Mouse (Mus musculus) heart, embryonic 11.5 days (tissue): ENCODE measurements around the gene Dscam. TPM values are rescaled to one million over a fixed set of nuclear protein-coding genes. Genes with fewer than 3 reads are reported as not detected.

ENCODE experiments used
- ATAC-seq: fragments of 200-750 bp; cut with Nextera tagmentation; replicated peaks from 2 replicates; pipeline ENCODE4 v1.8.0; 2017; ENCODE audit warnings: moderate library complexity; ENCODE audit not compliant: insufficient number of reproducible peaks, low FRiP score, low TSS enrichment
- H3K27ac ChIP-seq: fragments of 300-500 bp; sonication (generic); 2 replicates; pipeline ENCODE4 v1.5.1; 2014; ENCODE audit warnings: mild to moderate bottlenecking, low read depth, low read length
- H3K27me3 ChIP-seq: fragments of 300-500 bp; sonication (generic); 2 replicates; pipeline ENCODE4 v1.6.1; 2014; ENCODE audit warnings: mild to moderate bottlenecking, low read length, mixed read lengths; ENCODE audit not compliant: control insufficient read depth, insufficient read depth
- H3K36me3 ChIP-seq: fragments of 300-500 bp; sonication (generic); 2 replicates; pipeline ENCODE4 v1.6.1; 2014; ENCODE audit warnings: mild to moderate bottlenecking, low read length, moderate library complexity, mixed read lengths; ENCODE audit not compliant: control insufficient read depth, insufficient read depth
- H3K4me1 ChIP-seq: fragments of 300-500 bp; sonication (generic); 2 replicates; pipeline ENCODE4 v1.6.1; 2014; ENCODE audit warnings: low read length; ENCODE audit not compliant: control insufficient read depth, insufficient read depth
- H3K4me2 ChIP-seq: fragments of 300-500 bp; sonication (generic); 2 replicates; pipeline ENCODE4 v1.6.1; 2014; ENCODE audit warnings: mild to moderate bottlenecking, moderate library complexity
- H3K4me3 ChIP-seq: fragments of 300-500 bp; sonication (generic); 2 replicates; pipeline ENCODE4 v1.5.1; 2014; ENCODE audit warnings: low read depth, low read length
- H3K9ac ChIP-seq: fragments of 300-500 bp; sonication (generic); 2 replicates; pipeline ENCODE4 v1.6.1; 2014; ENCODE audit warnings: mild to moderate bottlenecking, low read depth, low read length, moderate library complexity
- H3K9me3 ChIP-seq: fragments of 300-500 bp; sonication (generic); replicated peaks from 2 replicates; pipeline ENCODE4 v1.6.1; 2016; ENCODE audit warnings: low read length; ENCODE audit not compliant: control insufficient read depth
- WGBS: fragments of 180-500 bp; shearing (Covaris S2); extraction: QIAGEN DNeasy Blood & Tissue Kit; methylation state at CpG from one replicate; pipeline ENCODE4 v1.1.7; 2014; ENCODE audit not compliant: insufficient replicate concordance; 5-methylcytosine and 5-hydroxymethylcytosine counted together
- polyA plus RNA-seq: library from polyadenylated mRNA; unstranded; fragments of >200 nt; fragmentation: Nextera tagmentation; extraction: Ambion mirVana; gene quantifications from 2 replicates; pipeline ENCODE4 v1.2.1, GENCODE M21; 2014

The Dscam gene
- polyA plus RNA-seq, 1 experiment from 2014 or later, result 0.10 TPM

- no peaks in the 10 kb centered on the region for H3K4me1 ChIP-seq
- no peaks in the 10 kb centered on the region for H3K36me3 ChIP-seq
- ATAC-seq, result no peak
- WGBS, result 84% methylated on average over 5 of the region's 5 CpGs
- no peaks in the 10 kb centered on the region for H3K9me3 ChIP-seq
- H3K4me3 ChIP-seq, result no peak overlapping the region
- no peak overlapping the region for H3K9ac ChIP-seq
- H3K27me3 ChIP-seq, result no peaks in the 10 kb centered on the region
- H3K4me2 ChIP-seq, result no peak overlapping the region
- no peak overlapping the region for H3K27ac ChIP-seq
Measured at GRCm38 (mm10) chr16:96629623-96630022, 540.9 kb downstream of the Dscam start.

- H3K9me3 ChIP-seq, result no peaks in the 10 kb centered on the region
- no peak overlapping the region for H3K4me2 ChIP-seq
- H3K36me3 ChIP-seq, result no peaks in the 10 kb centered on the region
- H3K27me3 ChIP-seq, result no peaks in the 10 kb centered on the region
- H3K4me1 ChIP-seq, result no peaks in the 10 kb centered on the region
- no peak overlapping the region for H3K9ac ChIP-seq
- WGBS, result 70% methylated on average over 4 of the region's 4 CpGs
- no peak for ATAC-seq
- no peak overlapping the region for H3K27ac ChIP-seq
- no peak overlapping the region for H3K4me3 ChIP-seq
Measured at GRCm38 (mm10) chr16:96625468-96625867, 545.1 kb downstream of the Dscam start.

- H3K27me3 ChIP-seq, result no peaks in the 10 kb centered on the region
- 71% methylated on average over 7 of the region's 7 CpGs for WGBS
Measured at GRCm38 (mm10) chr16:96624570-96625411, 545.8 kb downstream of the Dscam start.

GRCm38 (mm10) chr16:96620861-96621260, 549.7 kb downstream of the Dscam start:
- Histone ChIP-seq H3K36me3 (no peaks in the 10 kb centered on the region), H3K4me1 (no peaks in the 10 kb centered on the region), H3K9me3 (no peaks in the 10 kb centered on the region), H3K27me3 (no peaks in the 10 kb centered on the region), H3K9ac (no peak overlapping the region), H3K27ac (no peak overlapping the region), H3K4me3 (no peak overlapping the region), H3K4me2 (no peak overlapping the region)
- WGBS, result 84% methylated on average over 6 of the region's 6 CpGs
- ATAC-seq, result no peak

More at GRCm38 (mm10) chr16:96624570-96625411, 545.8 kb downstream of the Dscam start:
- ATAC-seq, result no peak
- Histone ChIP-seq H3K9me3 (no peaks in the 10 kb centered on the region), H3K36me3 (no peaks in the 10 kb centered on the region), H3K4me3 (no peak overlapping the region), H3K27ac (no peak overlapping the region), H3K9ac (no peak overlapping the region), H3K4me1 (no peaks in the 10 kb centered on the region), H3K4me2 (no peak overlapping the region)

GRCm38 (mm10) chr16:96620402-96620801, 550.1 kb downstream of the Dscam start:
- H3K4me1 ChIP-seq, result no peaks in the 10 kb centered on the region
- no peak overlapping the region for H3K4me2 ChIP-seq
- no peaks in the 10 kb centered on the region for H3K27me3 ChIP-seq
- H3K27ac ChIP-seq, result no peak overlapping the region
- H3K9me3 ChIP-seq, result no peaks in the 10 kb centered on the region
- H3K4me3 ChIP-seq, result no peak overlapping the region
- H3K9ac ChIP-seq, result no peak overlapping the region
- no peaks in the 10 kb centered on the region for H3K36me3 ChIP-seq
- ATAC-seq, result no peak
- WGBS, result 75% methylated on average over 5 of the region's 5 CpGs

- Histone ChIP-seq H3K27ac (no peak overlapping the region), H3K9ac (no peak overlapping the region), H3K4me3 (no peak overlapping the region), H3K4me1 (no peaks in the 10 kb centered on the region), H3K9me3 (no peaks in the 10 kb centered on the region), H3K27me3 (no peaks in the 10 kb centered on the region), H3K4me2 (no peak overlapping the region), H3K36me3 (no peaks in the 10 kb centered on the region)
- ATAC-seq, result no peak
- 67% methylated on average over 4 of the region's 4 CpGs for WGBS
Measured at GRCm38 (mm10) chr16:96617772-96618171, 552.8 kb downstream of the Dscam start.

- no peaks in the 10 kb centered on the region for H3K36me3 ChIP-seq
- no peaks in the 10 kb centered on the region; the same call in 1 of the 2 replicates for H3K4me1 ChIP-seq
- H3K27me3 ChIP-seq, result no peaks in the 10 kb centered on the region
- no peak for ATAC-seq
- H3K9ac ChIP-seq, result no peak overlapping the region
- H3K4me2 ChIP-seq, result no peak overlapping the region
- no peaks in the 10 kb centered on the region for H3K9me3 ChIP-seq
- H3K27ac ChIP-seq, result no peak overlapping the region
- H3K4me3 ChIP-seq, result no peak overlapping the region
- 57% methylated on average over 4 of the region's 4 CpGs for WGBS
Measured at GRCm38 (mm10) chr16:96613275-96613674, 557.3 kb downstream of the Dscam start.

- Histone ChIP-seq H3K9ac (no peak overlapping the region), H3K4me3 (no peak overlapping the region), H3K4me2 (no peak overlapping the region), H3K9me3 (no peaks in the 10 kb centered on the region), H3K27me3 (no peaks in the 10 kb centered on the region), H3K36me3 (no peaks in the 10 kb centered on the region), H3K27ac (no peak overlapping the region), H3K4me1 (no peaks in the 10 kb centered on the region; the same call in 1 of the 2 replicates)
- ATAC-seq, result no peak
- WGBS, result 79% methylated on average over 1 of the region's 1 CpGs
Measured at GRCm38 (mm10) chr16:96610806-96611205, 559.7 kb downstream of the Dscam start.

- 52% methylated on average over 2 of the region's 2 CpGs for WGBS
- no peak for ATAC-seq
- 0 out of 2 replicates have a peak, but pooled peaks cover 3% of the 10 kb centered on the region for H3K27me3 ChIP-seq
- H3K9me3 ChIP-seq, result no peaks in the 10 kb centered on the region
- H3K4me3 ChIP-seq, result no peak overlapping the region
- H3K27ac ChIP-seq, result no peak overlapping the region
- H3K9ac ChIP-seq, result no peak overlapping the region
- no peak overlapping the region for H3K4me2 ChIP-seq
- H3K4me1 ChIP-seq, result no peaks in the 10 kb centered on the region
- H3K36me3 ChIP-seq, result no peaks in the 10 kb centered on the region
Measured at GRCm38 (mm10) chr16:96602206-96602605, 568.3 kb downstream of the Dscam start.
